Mouse (Mus musculus) myocyte (in vitro differentiated cells): ENCODE data around the gene Pacsin3.

Source experiments
- CEBPB ChIP-seq: IDR thresholded peaks from 2 replicates; pipeline ENCODE4 v1.6.1; 2011; ENCODE audit warnings: mild to moderate bottlenecking, moderate library complexity; ENCODE audit not compliant: poor library complexity, insufficient read depth, severe bottlenecking
- E2F4 ChIP-seq: IDR thresholded peaks from one replicate; pipeline ENCODE4 v1.6.1; 2011; ENCODE audit warnings: mild to moderate bottlenecking, control low read depth, moderate library complexity; ENCODE audit not compliant: insufficient read depth
- MAX ChIP-seq: IDR thresholded peaks from one replicate; pipeline ENCODE4 v1.6.1; 2011; ENCODE audit warnings: low read depth, mild to moderate bottlenecking, control low read depth
- MYOD1 ChIP-seq, 3 experiments: IDR thresholded peaks; one replicate each; pipeline ENCODE4 v1.6.1; 2011; ENCODE audit warnings: control low read depth in 2 of 3, low read depth in 2 of 3, mild to moderate bottlenecking in 2 of 3, moderate library complexity in 1 of 3; ENCODE audit not compliant: insufficient read length in 2 of 3, control insufficient read depth in 1 of 3
- MYOG ChIP-seq, 3 experiments: IDR thresholded peaks; one replicate each; pipeline ENCODE4 v1.6.1; 2011; ENCODE audit warnings: control low read depth in 2 of 3, low read depth in 2 of 3, mild to moderate bottlenecking in 2 of 3; ENCODE audit not compliant: insufficient read length in 2 of 3, control insufficient read depth in 1 of 3, insufficient read depth in 1 of 3
- POLR2A ChIP-seq: IDR thresholded peaks from one replicate; pipeline ENCODE4 v1.6.1; 2011; ENCODE audit warnings: low read depth, mild to moderate bottlenecking, control low read depth, moderate library complexity; ENCODE audit not compliant: insufficient read length
- POLR2AphosphoS2 ChIP-seq: IDR thresholded peaks from one replicate; pipeline ENCODE4 v1.6.1; 2011; ENCODE audit warnings: low read depth, control low read depth; ENCODE audit not compliant: insufficient read length
- REST ChIP-seq: IDR thresholded peaks from one replicate; pipeline ENCODE4 v1.6.1; 2011; ENCODE audit warnings: mild to moderate bottlenecking, control low read depth, moderate library complexity; ENCODE audit not compliant: insufficient read depth, insufficient read length
- SRF ChIP-seq: IDR thresholded peaks from one replicate; pipeline ENCODE4 v1.6.1; 2011; ENCODE audit warnings: low read depth; ENCODE audit not compliant: control insufficient read depth, insufficient read length
- TCF12 ChIP-seq: IDR thresholded peaks from one replicate; pipeline ENCODE4 v1.6.1; 2011; ENCODE audit warnings: mild to moderate bottlenecking, control low read depth; ENCODE audit not compliant: poor library complexity, insufficient read depth, severe bottlenecking
- TCF3 ChIP-seq: IDR thresholded peaks from one replicate; pipeline ENCODE4 v1.6.1; 2011; ENCODE audit warnings: low read depth, control low read depth; ENCODE audit not compliant: insufficient read length
- USF1 ChIP-seq: IDR thresholded peaks from one replicate; pipeline ENCODE4 v1.6.1; 2011; ENCODE audit warnings: low read depth, mild to moderate bottlenecking, control low read depth, moderate library complexity

DNA sequence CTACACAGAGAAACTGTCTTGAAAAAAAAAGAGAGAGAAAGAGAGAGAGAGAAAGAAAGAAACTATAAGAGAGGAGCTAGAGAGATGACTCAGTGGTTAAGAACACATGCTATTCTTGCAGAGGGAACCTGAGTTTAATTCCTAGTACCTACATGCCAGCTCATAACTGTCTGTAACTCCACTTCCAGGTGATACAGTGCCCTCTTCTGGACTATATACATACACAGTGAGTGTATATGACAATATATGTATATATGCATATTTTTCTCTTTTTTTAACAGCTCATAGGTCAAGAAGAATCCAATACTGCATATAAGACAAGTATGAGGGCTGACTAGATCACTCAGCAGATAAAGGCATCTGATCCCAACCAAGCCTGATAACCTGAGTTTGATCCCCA lies 42.4 kb upstream of the Pacsin3 start:
- no peak for TF ChIP-seq USF1
- TF ChIP-seq POLR2A = no peak
- no peak for TF ChIP-seq MAX
- TF ChIP-seq MYOD1 (IDR thresholded peaks at IDR 0.05; ENCODE audit: control insufficient read depth in 1 of 3, insufficient read length in 2 of 3, low read depth in 2 of 3) = no peak
- no peak for TF ChIP-seq TCF12
- no peak for TF ChIP-seq CEBPB
- TF ChIP-seq MYOG (IDR thresholded peaks at IDR 0.05; ENCODE audit: control insufficient read depth in 1 of 3, insufficient read depth in 1 of 3, insufficient read length in 2 of 3, low read depth in 2 of 3) = no peak
- TF ChIP-seq POLR2AphosphoS2 = no peak
- TF ChIP-seq E2F4 = no peak
- no peak for TF ChIP-seq SRF
- TF ChIP-seq REST = no peak
- no peak for TF ChIP-seq TCF3
